Mouse (Mus musculus) stomach, embryonic 14.5 days (tissue): ENCODE results near the gene Gm20388. TPM values are rescaled to one million over a fixed set of nuclear protein-coding genes. Genes with fewer than 3 reads are reported as not detected.
A peak's percentile ranks its signal among the peaks of the same experiment; 100 is the strongest.
"Not testable (repeated sequence)": the region's sequence is repeated elsewhere in the genome, so short reads cannot be mapped to it uniquely, and the experiment has no call there.

Source experiments
- ATAC-seq: fragments of 200-750 bp; cut with Nextera tagmentation; 2 replicates; pipeline ENCODE4 v1.8.0; 2017; ENCODE audit warnings: low read depth, moderate TSS enrichment; ENCODE audit not compliant: insufficient number of reproducible peaks, insufficient read depth, low FRiP score
- H3K27ac ChIP-seq: fragments of 300-500 bp; sonication (generic); 2 replicates; pipeline ENCODE4 v1.5.1; 2014; ENCODE audit warnings: mild to moderate bottlenecking, low read length, moderate library complexity, mixed read lengths
- H3K27me3 ChIP-seq: fragments of 300-500 bp; sonication (generic); 2 replicates; pipeline ENCODE4 v1.6.1; 2014; ENCODE audit warnings: low read length, control low read depth, mixed read lengths; ENCODE audit not compliant: control insufficient read depth, insufficient read depth
- H3K36me3 ChIP-seq: fragments of 300-500 bp; sonication (generic); 2 replicates; pipeline ENCODE4 v1.6.1; 2014; ENCODE audit warnings: mild to moderate bottlenecking, control low read depth, low read length, moderate library complexity, mixed read lengths; ENCODE audit not compliant: control insufficient read depth, insufficient read depth
- H3K4me1 ChIP-seq: fragments of 300-500 bp; sonication (generic); 2 replicates; pipeline ENCODE4 v1.6.1; 2014; ENCODE audit warnings: low read length, control low read depth, mixed read lengths; ENCODE audit not compliant: control insufficient read depth, insufficient read depth
- H3K4me2 ChIP-seq: fragments of 300-500 bp; sonication (generic); replicated peaks from 2 replicates; pipeline ENCODE4 v1.6.1; 2014; ENCODE audit warnings: low read depth, low read length, control low read depth
- H3K4me3 ChIP-seq: fragments of 300-500 bp; sonication (generic); 2 replicates; pipeline ENCODE4 v1.5.1; 2014; ENCODE audit warnings: low read depth, low read length, control low read depth
- H3K9ac ChIP-seq: fragments of 300-500 bp; sonication (generic); replicated peaks from 2 replicates; pipeline ENCODE4 v1.6.1; 2014; ENCODE audit warnings: low read depth, mild to moderate bottlenecking, control low read depth, low read length, moderate library complexity, mixed read lengths
- H3K9me3 ChIP-seq: fragments of 300-500 bp; sonication (generic); 2 replicates; pipeline ENCODE4 v1.6.1; 2016; ENCODE audit warnings: low read depth, low read length, control low read depth; ENCODE audit not compliant: control insufficient read depth
- WGBS: fragments of 180-500 bp; shearing (Covaris S2); extraction: QIAGEN DNeasy Blood & Tissue Kit; methylation state at CpG from one replicate; pipeline ENCODE4 v1.1.7; 2014; 5-methylcytosine and 5-hydroxymethylcytosine counted together
- polyA plus RNA-seq: library from polyadenylated mRNA; unstranded; fragments of >200 nt; fragmentation: Nextera tagmentation; extraction: Ambion mirVana; gene quantifications from 2 replicates; pipeline ENCODE4 v1.2.1, GENCODE M21; 2014

The Gm20388 gene
- polyA plus RNA-seq, 1 experiment from 2014 or later = 11.4 TPM

DNA sequence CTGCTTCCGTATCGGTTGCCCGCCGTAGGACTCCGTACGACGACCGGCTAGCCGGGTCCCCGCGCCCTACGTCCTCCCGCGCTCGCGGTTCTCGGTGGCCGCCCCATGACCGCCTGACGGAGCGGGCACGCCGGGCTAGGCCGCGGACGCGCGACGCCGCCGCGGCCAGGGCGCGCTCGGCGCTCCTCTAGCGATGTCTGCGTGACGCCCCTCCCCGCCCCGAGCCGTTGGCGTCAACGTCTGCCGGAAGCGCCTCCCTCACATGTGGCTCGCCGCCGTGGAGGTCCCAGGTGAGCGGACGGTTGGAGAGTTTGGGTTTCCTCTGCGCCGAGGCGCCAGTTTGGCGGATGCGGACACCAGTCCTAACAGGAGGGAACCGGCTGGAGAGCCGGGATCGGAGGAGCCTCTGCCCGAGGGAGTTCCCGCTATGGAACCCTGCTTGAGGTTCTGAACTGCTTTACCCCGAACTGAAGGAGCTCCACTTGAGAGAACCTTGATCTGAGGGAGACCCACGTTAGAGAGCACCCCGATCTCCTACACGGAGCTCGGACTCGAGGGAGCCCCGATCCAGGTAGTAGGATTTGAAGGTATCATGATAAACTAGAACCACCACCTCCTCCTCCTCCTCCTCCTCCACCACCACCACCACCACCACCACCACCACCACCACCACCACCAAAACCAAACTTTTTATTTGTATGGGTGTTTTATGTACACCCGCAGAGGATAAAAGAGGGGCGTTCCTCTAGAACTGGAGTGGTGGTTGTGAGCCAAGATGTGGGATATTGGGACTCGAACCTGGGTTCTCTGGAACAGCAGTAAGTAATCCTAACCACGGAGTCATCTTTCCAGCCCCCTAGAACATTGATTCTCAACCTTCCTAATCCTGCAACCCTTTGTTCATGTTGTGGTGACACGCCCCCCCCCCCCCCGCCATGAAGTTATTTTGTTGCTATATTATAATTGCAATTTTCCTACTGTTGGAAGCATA, 4110.9 kb downstream of the Gm20388 start, which contains the start of the genes Taf5l and Urb2:
Gene Taf5l (minus strand): TSS at position 161 of the 991 bp plus-strand sequence.
Gene Urb2 (plus strand): TSS at position 272 of the 991 bp plus-strand sequence.
- peaks cover 4% of the 10 kb centered on the region for H3K36me3 ChIP-seq
- H3K9ac ChIP-seq = peak within 1 kb of the TSS; percentile 87
- peak within 1 kb of the TSS; percentile 88 for H3K27ac ChIP-seq
- WGBS = under 1% methylated on average over 57 of the region's 74 CpGs
- H3K4me2 ChIP-seq = peak within 1 kb of the TSS; percentile 79
- peaks cover 19% of the 10 kb centered on the region for H3K4me1 ChIP-seq
- H3K27me3 ChIP-seq = no peaks in the 10 kb centered on the region
- H3K4me3 ChIP-seq = peak within 1 kb of the TSS; percentile 86
- peak; percentile 92 for ATAC-seq
- H3K9me3 ChIP-seq = no peaks in the 10 kb centered on the region

DNA sequence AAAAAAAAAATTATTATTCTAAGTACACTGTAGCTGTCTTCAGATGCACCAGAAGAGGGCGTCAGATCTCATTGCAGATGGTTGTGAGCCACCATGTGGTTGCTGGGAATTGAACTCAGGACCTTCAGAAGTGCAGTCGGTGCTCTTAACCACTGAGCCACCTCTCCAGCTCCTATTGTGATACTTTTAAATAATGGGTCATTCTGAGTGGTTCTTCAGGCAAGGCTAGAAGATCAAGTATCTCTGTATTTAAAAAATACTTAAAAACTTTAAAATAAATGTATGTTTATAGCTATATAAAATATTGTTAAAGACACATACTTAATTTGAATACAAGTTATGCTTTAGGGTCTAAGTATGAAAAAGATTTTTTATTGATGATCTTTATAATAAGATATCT, 4115.6 kb downstream of the Gm20388 start:
- not testable (repeated sequence) for ATAC-seq, H3K4me3 ChIP-seq, H3K27me3 ChIP-seq, H3K4me1 ChIP-seq, H3K9me3 ChIP-seq, H3K9ac ChIP-seq, H3K27ac ChIP-seq, H3K4me2 ChIP-seq
- peaks cover 40% of the 10 kb centered on the region for H3K36me3 ChIP-seq
- WGBS = 77% methylated on average over 2 of the region's 2 CpGs

DNA sequence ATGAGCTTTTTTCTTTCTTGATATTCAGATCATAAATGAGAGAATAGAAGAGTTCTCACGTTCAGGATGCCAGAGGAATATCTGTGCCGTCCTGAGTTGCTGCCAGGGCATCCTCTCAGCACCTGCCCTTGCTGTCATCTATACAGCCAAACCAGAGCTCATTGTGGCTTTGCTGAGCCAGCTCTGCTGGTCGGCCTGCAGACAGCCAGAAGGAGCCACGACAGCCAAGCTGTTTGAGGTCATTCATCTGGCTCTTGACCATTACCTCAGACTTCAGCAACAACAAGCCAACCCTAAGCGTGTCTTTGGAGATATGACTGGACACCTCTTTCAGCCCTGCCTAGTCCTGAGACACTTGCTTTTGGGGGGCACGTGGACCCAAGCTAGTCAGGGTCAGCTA, 4117.2 kb downstream of the Gm20388 start:
- Histone ChIP-seq H3K4me2 (no peak overlapping the region), H3K9me3 (no peaks in the 10 kb centered on the region), H3K27ac (no peak overlapping the region), H3K9ac (no peak overlapping the region), H3K27me3 (no peaks in the 10 kb centered on the region), H3K4me1 (0 out of 2 replicates have a peak, but pooled peaks cover under 1% of the 10 kb centered on the region), H3K4me3 (no peak overlapping the region), H3K36me3 (peaks cover 46% of the 10 kb centered on the region)
- 81% methylated on average over 6 of the region's 6 CpGs for WGBS
- ATAC-seq = no peak

DNA sequence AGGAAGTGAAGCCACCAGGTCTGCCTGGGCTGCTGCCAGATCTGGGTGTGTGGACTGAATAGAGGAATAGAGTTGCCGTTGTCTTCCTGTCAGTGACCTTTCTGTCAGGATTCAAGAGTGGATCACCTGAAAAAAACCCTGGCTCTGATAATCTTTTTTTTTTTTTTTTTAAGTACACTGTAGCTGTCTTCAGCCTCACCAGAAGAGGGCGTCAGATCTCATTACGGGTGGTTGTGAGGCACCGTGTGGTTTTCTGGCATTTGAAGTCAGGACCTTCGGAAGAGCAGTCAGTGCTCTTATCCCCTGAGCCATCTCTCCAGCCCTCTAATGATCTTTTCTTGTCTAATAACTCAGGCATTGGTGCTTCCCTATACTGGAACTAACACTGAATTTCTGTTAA, 4122.8 kb downstream of the Gm20388 start:
- H3K9me3 ChIP-seq = no peaks in the 10 kb centered on the region
- no peak overlapping the region for H3K4me3 ChIP-seq
- no peak for ATAC-seq
- 68% methylated on average over 5 of the region's 5 CpGs for WGBS
- no peak overlapping the region for H3K4me2 ChIP-seq
- no peak overlapping the region for H3K9ac ChIP-seq
- peaks cover 65% of the 10 kb centered on the region for H3K36me3 ChIP-seq
- no peaks in the 10 kb centered on the region for H3K4me1 ChIP-seq
- H3K27ac ChIP-seq = no peak overlapping the region
- H3K27me3 ChIP-seq = no peaks in the 10 kb centered on the region

DNA sequence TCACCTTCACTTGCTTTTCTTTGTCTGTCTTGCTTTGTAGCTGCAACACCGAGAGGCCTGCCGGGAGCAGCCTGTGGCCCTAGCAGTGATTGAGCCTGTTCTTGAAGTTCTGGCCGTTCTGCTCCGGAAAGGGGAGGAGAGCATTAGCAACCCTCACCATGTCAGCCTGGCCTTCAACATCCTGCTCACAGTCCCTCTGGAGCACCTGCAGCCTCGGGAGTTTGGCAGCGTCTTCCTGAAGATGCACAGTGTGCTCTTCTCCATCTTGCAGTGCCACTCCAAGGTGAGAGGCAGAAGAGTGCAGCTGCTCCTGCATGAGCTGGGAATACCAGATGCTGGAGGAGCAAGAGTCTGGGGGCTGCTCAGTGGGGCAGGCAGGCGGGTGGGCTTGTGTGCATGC, 4127.5 kb downstream of the Gm20388 start:
- ATAC-seq = no peak
- 94% methylated on average over 7 of the region's 7 CpGs for WGBS
- Histone ChIP-seq H3K4me2 (no peak overlapping the region), H3K9me3 (no peaks in the 10 kb centered on the region), H3K9ac (no peak overlapping the region), H3K27me3 (no peaks in the 10 kb centered on the region), H3K27ac (no peak overlapping the region), H3K36me3 (peaks cover 60% of the 10 kb centered on the region), H3K4me1 (no peaks in the 10 kb centered on the region), H3K4me3 (no peak overlapping the region)

DNA sequence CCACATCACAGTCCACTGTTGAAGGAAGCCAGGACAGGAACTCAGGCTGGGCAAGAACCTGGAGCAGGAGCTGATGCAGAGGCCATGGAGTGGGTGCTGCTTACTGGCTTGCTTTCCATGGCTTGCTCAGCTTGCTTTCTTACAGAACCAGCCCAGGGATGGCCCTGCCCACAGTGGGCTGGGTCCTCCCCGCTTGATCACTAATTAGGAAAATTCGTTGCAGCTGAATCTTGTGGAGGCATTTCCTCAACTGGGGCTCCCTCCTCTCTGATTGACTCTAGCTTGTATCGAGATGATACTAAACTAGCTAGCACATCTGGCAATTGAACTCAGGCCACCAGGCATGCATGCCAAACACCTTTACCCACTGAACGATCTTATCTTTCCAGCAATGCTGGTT, 4128.7 kb downstream of the Gm20388 start:
- ATAC-seq = no peak
- H3K4me2 ChIP-seq = no peak overlapping the region
- H3K9me3 ChIP-seq = no peaks in the 10 kb centered on the region
- peaks cover 63% of the 10 kb centered on the region for H3K36me3 ChIP-seq
- H3K27me3 ChIP-seq = no peaks in the 10 kb centered on the region
- no peaks in the 10 kb centered on the region for H3K4me1 ChIP-seq
- no peak overlapping the region for H3K27ac ChIP-seq
- no peak overlapping the region for H3K4me3 ChIP-seq
- WGBS = 84% methylated on average over 4 of the region's 4 CpGs
- H3K9ac ChIP-seq = no peak overlapping the region

DNA sequence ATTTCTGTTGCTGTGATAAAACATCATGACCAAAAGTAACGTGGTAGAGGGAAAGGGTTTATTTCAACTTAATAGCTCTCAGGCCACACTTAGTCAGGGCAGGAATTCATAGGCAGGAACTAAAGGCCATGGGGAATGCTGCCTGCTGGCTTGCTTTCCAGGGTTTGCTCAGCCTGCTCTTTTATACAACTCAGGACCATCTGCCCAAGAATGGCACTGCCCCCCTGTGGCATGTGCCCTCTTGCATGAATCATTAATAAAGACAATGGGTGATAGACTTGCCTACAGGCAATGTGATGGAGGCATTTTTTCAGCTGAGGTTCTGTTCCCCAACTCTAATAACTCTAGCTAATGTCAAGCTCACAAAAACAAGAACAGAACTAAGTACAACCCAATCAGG, 4131.6 kb downstream of the Gm20388 start:
- Histone ChIP-seq H3K4me2 (no peak overlapping the region), H3K27me3 (no peaks in the 10 kb centered on the region), H3K4me3 (no peak overlapping the region), H3K4me1 (no peaks in the 10 kb centered on the region), H3K9ac (no peak overlapping the region), H3K27ac (no peak overlapping the region), H3K36me3 (peaks cover 55% of the 10 kb centered on the region), H3K9me3 (no peaks in the 10 kb centered on the region)
- WGBS = 67% methylated on average over 1 of the region's 1 CpGs
- ATAC-seq = no peak

DNA sequence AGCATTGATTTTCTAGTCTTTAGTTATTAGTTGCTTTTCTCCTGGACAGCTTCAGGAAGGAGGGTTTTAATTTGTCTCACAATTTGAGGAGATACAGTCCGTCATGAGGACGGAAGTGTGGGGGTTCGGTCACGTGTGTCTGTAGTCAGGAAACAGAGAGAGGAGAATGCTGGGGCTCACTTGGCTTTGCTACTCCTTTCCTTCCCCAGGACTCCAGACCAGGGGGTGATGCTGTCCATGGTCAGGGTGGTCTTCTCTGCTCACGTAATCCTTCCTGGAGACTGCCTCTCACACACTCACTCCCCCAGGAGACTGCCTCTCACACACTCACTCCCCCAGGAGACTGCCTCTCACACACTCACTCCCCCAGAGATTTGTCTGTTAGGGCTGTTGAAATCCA, 4133.8 kb downstream of the Gm20388 start:
- peaks cover 38% of the 10 kb centered on the region for H3K36me3 ChIP-seq

More for the DNA sequence above, 4133.8 kb downstream of the Gm20388 start:
- Histone ChIP-seq H3K4me3 (no peak overlapping the region), H3K4me2 (no peak overlapping the region), H3K27ac (no peak overlapping the region), H3K4me1 (no peaks in the 10 kb centered on the region), H3K27me3 (no peaks in the 10 kb centered on the region), H3K9ac (no peak overlapping the region), H3K9me3 (no peaks in the 10 kb centered on the region)
- ATAC-seq = no peak
- 93% methylated on average over 5 of the region's 5 CpGs for WGBS
